Mouse (Mus musculus): Measurements from ENCODE around the gene Mlph. TPM values are rescaled to one million over a fixed set of nuclear protein-coding genes. Genes with fewer than 3 reads are reported as not detected.
A peak's percentile ranks its signal among the peaks of the same experiment; 100 is the strongest.

The Mlph gene
- polyA plus RNA-seq, 1 experiment from 2014 or later: 0.20 TPM

GRCm38 (mm10) chr1:90953688-90954087 is 38.8 kb downstream of the Mlph start:
- Histone ChIP-seq H3K4me3 (no peak overlapping the region), H3K27me3 (ENCODE audit: low read depth, poor library complexity, severe bottlenecking) (peaks cover 2% of the 10 kb centered on the region), H3K4me1 (no peaks in the 10 kb centered on the region), H3K27ac (replicated peaks) (no peak overlapping the region), H3K9me3 (replicated peaks) (no peaks in the 10 kb centered on the region), H3K36me3 (no peaks in the 10 kb centered on the region)
- 80% methylated on average over 11 of the region's 11 CpGs for WGBS
- DNase-seq (ENCODE audit: low spot score): no peak

- Histone ChIP-seq H3K9me3 (replicated peaks) (no peaks in the 10 kb centered on the region), H3K36me3 (no peaks in the 10 kb centered on the region), H3K27me3 (ENCODE audit: low read depth, poor library complexity, severe bottlenecking) (peaks cover 4% of the 10 kb centered on the region), H3K4me1 (no peaks in the 10 kb centered on the region), H3K4me3 (no peak overlapping the region), H3K27ac (replicated peaks) (no peak overlapping the region)
- 44% methylated on average over 7 of the region's 7 CpGs for WGBS
- peak; percentile 68 for DNase-seq (ENCODE audit: low spot score)
These were observed 41.6 kb downstream of the Mlph start for GRCm38 (mm10) chr1:90956245-90957096.

DNA sequence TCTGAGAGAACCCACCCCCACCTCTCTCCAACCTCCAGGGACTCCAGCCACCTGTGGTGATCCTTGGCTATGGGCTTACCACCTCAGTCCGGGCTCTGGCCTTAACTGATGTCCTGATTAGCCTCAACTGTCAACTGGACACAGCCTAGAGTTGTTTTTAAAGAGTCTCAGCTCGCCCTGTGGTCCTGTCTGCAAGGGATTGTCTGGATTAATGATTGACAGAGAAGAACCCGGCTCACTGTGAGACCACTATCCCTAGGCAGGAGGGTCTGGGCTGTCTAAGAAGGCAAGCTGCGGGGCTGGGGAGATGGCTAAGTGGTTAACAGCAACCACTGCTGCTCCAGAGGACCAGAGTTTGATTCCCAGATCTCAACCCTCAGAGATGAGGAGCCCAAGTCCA is 47.6 kb downstream of the Mlph start:
- Histone ChIP-seq H3K27me3 (ENCODE audit: low read depth, poor library complexity, severe bottlenecking) (peaks cover 4% of the 10 kb centered on the region), H3K27ac (replicated peaks) (no peak overlapping the region), H3K4me1 (peaks cover 10% of the 10 kb centered on the region; the same call in 1 of the 2 replicates), H3K36me3 (no peaks in the 10 kb centered on the region), H3K9me3 (replicated peaks) (no peaks in the 10 kb centered on the region), H3K4me3 (no peak overlapping the region)
- DNase-seq (ENCODE audit: low spot score): no peak
- WGBS: 34% methylated on average over 4 of the region's 4 CpGs

DNA sequence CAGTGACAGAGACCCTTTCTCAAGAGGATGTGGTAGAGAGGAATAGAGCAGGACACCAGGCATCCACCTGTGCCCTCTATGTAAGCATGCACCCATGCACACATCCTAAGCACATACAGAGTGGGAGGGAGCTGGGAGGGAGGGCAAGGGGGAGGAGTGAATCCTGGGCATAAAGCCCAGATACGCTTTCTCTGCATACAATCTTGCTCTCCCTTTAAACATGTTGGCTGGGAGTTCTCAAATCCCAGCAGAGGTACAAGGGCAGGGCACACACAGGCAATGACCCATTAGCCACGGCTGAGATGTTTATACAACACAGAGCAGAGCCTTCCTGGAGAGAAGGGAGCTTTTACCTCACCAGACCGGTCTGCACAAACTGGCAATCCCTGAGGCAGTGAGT is 48.1 kb downstream of the Mlph start:
- Histone ChIP-seq H3K27me3 (ENCODE audit: low read depth, poor library complexity, severe bottlenecking) (peaks cover 4% of the 10 kb centered on the region), H3K9me3 (replicated peaks) (no peaks in the 10 kb centered on the region), H3K27ac (replicated peaks) (no peak overlapping the region), H3K4me3 (no peak overlapping the region), H3K36me3 (no peaks in the 10 kb centered on the region), H3K4me1 (peaks cover 12% of the 10 kb centered on the region; the same call in 1 of the 2 replicates)
- 65% methylated on average over 3 of the region's 3 CpGs for WGBS
- DNase-seq (ENCODE audit: low spot score): no peak

DNA sequence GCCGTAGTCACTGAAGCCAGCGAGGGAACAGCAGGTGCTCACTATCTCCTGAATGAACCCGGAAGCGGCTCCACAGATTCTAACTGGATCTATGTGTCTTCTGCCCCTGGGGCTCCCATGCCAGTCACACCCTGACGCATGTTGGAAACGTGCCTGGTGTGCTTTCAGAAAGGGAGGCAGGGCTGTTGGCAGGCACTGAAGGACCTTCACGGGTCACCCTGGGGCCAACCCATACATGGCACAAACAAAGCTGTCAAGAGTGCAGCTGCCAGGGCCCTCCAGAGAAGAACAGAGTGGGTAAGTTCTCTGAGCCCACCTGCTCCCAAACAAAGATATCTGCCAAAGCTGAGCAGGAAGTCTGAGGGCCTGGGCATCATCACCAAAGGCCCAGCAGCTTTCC is 52.7 kb downstream of the Mlph start:
- Histone ChIP-seq H3K36me3 (no peaks in the 10 kb centered on the region), H3K4me1 (peaks cover 14% of the 10 kb centered on the region), H3K27me3 (ENCODE audit: low read depth, poor library complexity, severe bottlenecking) (peaks cover 17% of the 10 kb centered on the region), H3K9me3 (replicated peaks) (no peaks in the 10 kb centered on the region), H3K27ac (replicated peaks) (no peak overlapping the region), H3K4me3 (no peak overlapping the region)
- no peak for DNase-seq (ENCODE audit: low spot score)
- 79% methylated on average over 7 of the region's 7 CpGs for WGBS

DNA sequence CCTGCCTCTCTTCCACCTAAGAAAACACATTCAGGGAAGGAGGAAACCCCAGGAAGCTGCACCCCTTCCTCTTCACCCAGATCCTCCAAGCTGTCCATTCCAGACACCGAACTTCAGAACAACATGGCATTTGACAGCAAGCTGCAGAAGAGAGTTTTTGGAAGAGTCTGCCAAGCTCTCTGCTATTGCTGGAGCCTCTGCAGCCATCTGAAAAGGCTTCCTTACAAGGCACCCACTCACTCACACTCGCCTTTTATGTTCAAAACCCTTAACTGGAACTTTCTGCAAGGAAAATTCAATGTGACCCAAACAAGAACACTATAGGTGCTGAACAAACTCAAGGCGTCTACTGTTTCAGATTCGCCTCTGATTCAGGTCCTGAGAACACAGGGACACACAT is 53.8 kb downstream of the Mlph start:
- Histone ChIP-seq H3K36me3 (no peaks in the 10 kb centered on the region), H3K27ac (replicated peaks) (no peak overlapping the region), H3K27me3 (ENCODE audit: low read depth, poor library complexity, severe bottlenecking) (peaks cover 22% of the 10 kb centered on the region), H3K9me3 (replicated peaks) (no peaks in the 10 kb centered on the region), H3K4me1 (peaks cover 17% of the 10 kb centered on the region), H3K4me3 (no peak overlapping the region)
- WGBS: 90% methylated on average over 4 of the region's 4 CpGs
- no peak for DNase-seq (ENCODE audit: low spot score)

- Histone ChIP-seq H3K4me3 (no peak within 1 kb of the TSS), H3K27me3 (ENCODE audit: low read depth, poor library complexity, severe bottlenecking) (peaks cover 22% of the 10 kb centered on the region), H3K27ac (replicated peaks) (no peak within 1 kb of the TSS), H3K4me1 (peaks cover 24% of the 10 kb centered on the region), H3K9me3 (replicated peaks) (no peaks in the 10 kb centered on the region), H3K36me3 (no peaks in the 10 kb centered on the region)
- no peak for DNase-seq (ENCODE audit: low spot score)
- 46% methylated on average over 9 of the region's 9 CpGs for WGBS
These were observed 54.5 kb downstream of the Mlph start, which contains the start of gene Rab17 for GRCm38 (mm10) chr1:90969347-90969784. Rab17 (minus strand) TSS chr1:90969661.

DNA sequence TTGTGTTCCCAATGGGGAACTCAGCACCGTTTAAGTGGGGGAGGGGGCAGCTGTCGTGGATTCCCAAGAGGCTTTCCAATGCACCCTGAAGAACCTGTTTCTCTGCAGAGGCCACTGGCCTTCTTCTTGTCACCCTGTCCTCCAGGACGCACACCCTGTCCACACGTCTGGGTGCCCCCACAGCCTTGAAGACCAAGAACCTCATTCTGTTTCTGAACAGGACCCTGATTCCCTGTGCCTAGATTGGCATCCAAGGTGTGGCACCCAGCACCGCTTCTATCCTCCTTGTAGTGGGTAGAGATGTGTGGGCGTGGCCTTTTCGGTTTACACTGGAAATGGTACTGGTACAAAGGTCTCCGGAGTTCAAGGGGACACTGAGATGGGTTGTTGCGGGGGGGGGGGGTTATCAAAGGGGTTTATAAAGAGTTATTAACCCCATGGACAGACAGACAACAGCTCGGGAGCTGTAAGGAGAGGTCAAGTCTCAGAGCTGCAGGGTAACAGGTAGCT is 55.1 kb downstream of the Mlph start:
- 82% methylated on average over 10 of the region's 10 CpGs for WGBS

GRCm38 (mm10) chr1:90972911-90973573 is 58.2 kb downstream of the Mlph start:
- H3K36me3 ChIP-seq: no peaks in the 10 kb centered on the region
- WGBS: 21% methylated on average over 9 of the region's 9 CpGs
- DNase-seq (ENCODE audit: low spot score): peak; percentile 92
- H3K4me1 ChIP-seq: peaks cover 49% of the 10 kb centered on the region
- peaks cover 22% of the 10 kb centered on the region for H3K27me3 ChIP-seq (ENCODE audit: low read depth, poor library complexity, severe bottlenecking)
- H3K4me3 ChIP-seq: no peak overlapping the region
- no peaks in the 10 kb centered on the region for H3K9me3 ChIP-seq (replicated peaks)
- H3K27ac ChIP-seq (replicated peaks): peak overlapping the region; percentile 50

More for the DNA sequence above, 55.1 kb downstream of the Mlph start:
- Histone ChIP-seq H3K9me3 (replicated peaks) (no peaks in the 10 kb centered on the region), H3K4me1 (peaks cover 30% of the 10 kb centered on the region), H3K4me3 (no peak overlapping the region), H3K36me3 (no peaks in the 10 kb centered on the region), H3K27me3 (ENCODE audit: low read depth, poor library complexity, severe bottlenecking) (peaks cover 22% of the 10 kb centered on the region), H3K27ac (replicated peaks) (no peak overlapping the region)
- no peak for DNase-seq (ENCODE audit: low spot score)

DNA sequence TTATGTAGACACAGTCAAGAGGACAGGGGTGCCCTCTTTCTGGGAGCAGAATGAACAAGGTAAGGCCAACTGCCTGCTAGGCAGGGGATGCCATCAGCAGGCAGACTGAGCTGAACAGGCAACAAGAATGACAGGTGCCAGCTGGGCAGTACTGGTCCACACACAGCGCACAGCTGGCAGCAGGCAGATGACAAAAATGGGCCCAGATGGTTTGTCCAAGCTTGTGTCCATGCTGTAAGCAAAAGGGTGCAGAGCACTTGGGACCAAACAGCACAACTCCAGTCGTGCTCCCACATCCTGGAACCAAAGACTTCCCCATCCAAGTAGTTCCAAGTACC is 58.7 kb downstream of the Mlph start:
- Histone ChIP-seq H3K27ac (replicated peaks) (peak overlapping the region; percentile 50), H3K9me3 (replicated peaks) (no peaks in the 10 kb centered on the region), H3K36me3 (no peaks in the 10 kb centered on the region), H3K4me3 (no peak overlapping the region), H3K4me1 (peaks cover 49% of the 10 kb centered on the region), H3K27me3 (ENCODE audit: low read depth, poor library complexity, severe bottlenecking) (peaks cover 22% of the 10 kb centered on the region)
- 90% methylated on average over 2 of the region's 2 CpGs for WGBS
- no peak for DNase-seq (ENCODE audit: low spot score)

DNA sequence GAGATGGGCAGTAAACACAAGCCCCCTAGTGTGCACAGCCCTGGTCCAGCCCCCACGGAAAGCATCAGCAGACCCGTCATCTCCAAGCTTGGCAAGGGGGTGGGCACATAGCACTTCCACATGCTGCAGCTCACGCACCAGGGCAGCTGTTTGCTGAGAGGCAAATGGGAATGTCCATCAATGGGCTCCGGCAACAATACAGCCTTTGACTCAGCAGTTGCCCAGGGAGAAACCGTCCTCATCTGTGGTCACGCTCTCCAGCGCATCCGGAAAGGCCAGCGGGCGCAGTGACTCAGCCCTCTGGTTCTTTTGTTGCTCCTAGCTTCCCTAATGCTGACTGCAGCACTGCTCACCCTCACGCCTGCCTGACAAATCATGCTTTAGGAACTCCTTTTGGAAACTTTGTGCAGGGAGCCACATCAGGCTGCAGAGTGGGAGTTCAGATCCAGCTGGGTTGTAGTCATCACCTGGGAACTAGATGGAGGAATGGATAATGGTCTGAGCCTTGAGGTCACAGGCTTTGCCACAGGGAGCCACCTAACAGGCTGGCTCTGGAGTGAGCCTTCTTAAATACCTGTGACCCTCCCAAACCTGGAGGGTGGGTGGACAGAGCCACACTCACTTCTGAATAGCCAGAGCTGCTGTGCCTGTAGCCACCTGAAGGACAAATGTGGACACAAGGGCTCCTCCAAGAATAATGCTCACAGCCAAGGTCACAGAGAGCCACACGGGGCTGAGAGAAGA is 60.2 kb downstream of the Mlph start:
- DNase-seq (ENCODE audit: low spot score): peak; percentile 84
- Histone ChIP-seq H3K36me3 (no peaks in the 10 kb centered on the region), H3K4me1 (peaks cover 49% of the 10 kb centered on the region), H3K27me3 (ENCODE audit: low read depth, poor library complexity, severe bottlenecking) (peaks cover 22% of the 10 kb centered on the region), H3K4me3 (peak overlapping the region; percentile 31), H3K9me3 (replicated peaks) (no peaks in the 10 kb centered on the region), H3K27ac (replicated peaks) (peak overlapping the region; percentile 82)
- 9% methylated on average over 12 of the region's 12 CpGs for WGBS

DNA sequence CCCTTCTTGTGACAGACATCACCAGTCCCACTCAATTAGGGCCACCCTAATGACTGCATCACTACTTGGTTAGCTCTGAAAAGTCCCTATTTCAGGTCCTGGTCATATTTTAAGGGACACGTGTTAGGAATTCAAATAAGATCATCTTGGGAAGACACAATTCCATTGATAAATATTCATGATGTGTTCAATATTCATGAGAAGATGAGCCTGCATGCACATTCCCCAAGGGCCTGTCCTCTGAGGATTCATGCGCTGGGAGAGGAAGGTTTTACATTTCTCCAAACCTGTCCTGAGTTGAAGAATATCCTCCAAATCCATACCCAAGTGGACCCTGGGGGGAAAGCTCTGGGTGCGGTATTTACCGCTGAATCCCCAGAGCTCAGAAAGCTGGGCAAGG is 61.1 kb downstream of the Mlph start:
- Histone ChIP-seq H3K27ac (replicated peaks) (peak overlapping the region; percentile 82; the same call in 1 of the 2 replicates), H3K27me3 (ENCODE audit: low read depth, poor library complexity, severe bottlenecking) (peaks cover 18% of the 10 kb centered on the region), H3K9me3 (replicated peaks) (no peaks in the 10 kb centered on the region), H3K36me3 (no peaks in the 10 kb centered on the region), H3K4me3 (no peak overlapping the region), H3K4me1 (peaks cover 49% of the 10 kb centered on the region)
- DNase-seq (ENCODE audit: low spot score): peak; percentile 15
- WGBS: 79% methylated on average over 4 of the region's 4 CpGs

All from midbrain, embryonic 10.5 days (tissue).